Mouse (Mus musculus) limb, embryonic 10.5 days (tissue): ENCODE measurements around the gene Gm17949. TPM values are rescaled to one million over a fixed set of nuclear protein-coding genes. Genes with fewer than 3 reads are reported as not detected.

Experiments used
- DNase-seq: peaks from one replicate; pipeline ENCODE4 v3.0.0-alpha.2; 2017; ENCODE audit warnings: low spot score
- H3K27ac ChIP-seq: fragments of 300-500 bp; sonication (generic); 2 replicates; pipeline ENCODE4 v1.5.1; 2016; ENCODE audit warnings: mild to moderate bottlenecking
- H3K27me3 ChIP-seq: fragments of 300-500 bp; sonication (generic); 2 replicates; pipeline ENCODE4 v1.6.1; 2016; ENCODE audit warnings: low read depth, mild to moderate bottlenecking; ENCODE audit not compliant: poor library complexity, severe bottlenecking
- H3K36me3 ChIP-seq: fragments of 300-500 bp; sonication (generic); 2 replicates; pipeline ENCODE4 v1.6.1; 2016; ENCODE audit warnings: mild to moderate bottlenecking, moderate library complexity
- H3K4me1 ChIP-seq: fragments of 300-500 bp; sonication (generic); 2 replicates; pipeline ENCODE4 v1.6.1; 2016
- H3K4me3 ChIP-seq: fragments of 300-500 bp; sonication (generic); 2 replicates; pipeline ENCODE4 v1.5.1; 2016; ENCODE audit warnings: mild to moderate bottlenecking, moderate library complexity
- H3K9me3 ChIP-seq: fragments of 300-500 bp; sonication (generic); replicated peaks from 2 replicates; pipeline ENCODE4 v1.6.1; 2016; ENCODE audit warnings: mild to moderate bottlenecking
- WGBS: fragments of 180-500 bp; shearing (Covaris S2); methylation state at CpG from one replicate; pipeline ENCODE4 v1.1.7; 2016; 5-methylcytosine and 5-hydroxymethylcytosine counted together
- polyA plus RNA-seq: library from polyadenylated mRNA; unstranded; fragments of >200 nt; fragmentation: Nextera tagmentation; extraction: Ambion mirVana; gene quantifications from 2 replicates; pipeline ENCODE4 v1.2.1, GENCODE M21; 2016

Gm17949 gene
- polyA plus RNA-seq, 1 experiment from 2014 or later = 0.20 TPM

- WGBS = 79% methylated on average over 7 of the region's 7 CpGs
- Histone ChIP-seq H3K36me3 (no peaks in the 10 kb centered on the region), H3K4me3 (no peak overlapping the region), H3K4me1 (peaks cover 4% of the 10 kb centered on the region; the same call in 1 of the 2 replicates), H3K27me3 (no peaks in the 10 kb centered on the region), H3K27ac (no peak overlapping the region), H3K9me3 (no peaks in the 10 kb centered on the region)
- no peak for DNase-seq
These were observed 30.2 kb upstream of the Gm17949 start for GRCm38 (mm10) chr17:56981049-56981448.

GRCm38 (mm10) chr17:56982013-56982412 lies 29.3 kb upstream of the Gm17949 start, which contains the start of gene Acer1:
TSS of gene Acer1 (minus strand) at chr17:56982126.
- no peak for DNase-seq
- H3K4me3 ChIP-seq = no peak within 1 kb of the TSS
- WGBS = 82% methylated on average over 5 of the region's 5 CpGs
- H3K4me1 ChIP-seq = peaks cover 4% of the 10 kb centered on the region; the same call in 1 of the 2 replicates
- no peaks in the 10 kb centered on the region for H3K9me3 ChIP-seq
- H3K27ac ChIP-seq = no peak within 1 kb of the TSS
- no peaks in the 10 kb centered on the region for H3K36me3 ChIP-seq
- no peaks in the 10 kb centered on the region for H3K27me3 ChIP-seq

DNA sequence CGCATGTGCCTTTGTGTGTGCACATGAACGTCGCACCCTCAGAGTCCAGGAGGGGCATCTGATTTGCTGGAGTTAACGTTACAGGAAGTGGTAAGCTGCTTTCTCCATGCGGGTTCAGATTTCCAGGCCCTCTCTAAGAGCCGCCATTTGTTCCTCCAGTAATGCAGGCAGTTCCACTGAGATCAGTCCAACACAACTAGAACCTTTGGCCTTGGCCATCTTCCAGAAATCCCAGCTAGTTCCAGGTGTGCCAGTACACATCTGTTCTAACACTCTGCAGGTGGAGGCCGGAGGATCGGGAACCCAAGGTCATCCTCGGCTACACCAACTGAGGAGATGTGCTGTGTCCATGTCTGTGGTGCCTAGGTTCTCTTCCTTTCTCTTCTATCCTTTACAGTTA lies 26.4 kb upstream of the Gm17949 start:
- Histone ChIP-seq H3K27me3 (no peaks in the 10 kb centered on the region), H3K4me3 (no peak overlapping the region), H3K27ac (no peak overlapping the region), H3K36me3 (no peaks in the 10 kb centered on the region), H3K4me1 (peaks cover 4% of the 10 kb centered on the region; the same call in 1 of the 2 replicates), H3K9me3 (no peaks in the 10 kb centered on the region)
- 86% methylated on average over 9 of the region's 9 CpGs for WGBS
- DNase-seq = no peak

DNA sequence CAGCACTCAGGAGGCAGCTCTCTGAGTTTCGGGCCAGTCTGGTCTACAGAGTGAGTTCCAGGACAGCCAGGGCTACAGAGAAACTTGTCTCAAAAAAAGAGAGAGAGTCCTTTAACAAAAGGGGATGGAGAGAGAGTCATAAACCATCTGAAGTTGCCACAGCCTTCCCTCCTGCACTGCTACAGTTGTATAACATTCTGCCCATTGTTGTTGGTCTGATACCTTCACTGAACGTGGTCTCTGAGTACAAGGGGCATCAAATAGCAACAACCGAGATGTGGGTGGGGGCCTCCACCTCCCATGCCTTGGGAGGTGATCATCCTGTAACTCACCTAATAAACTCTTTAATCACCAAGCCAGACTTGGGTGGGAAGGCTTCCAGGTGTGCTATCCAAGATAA lies 25.6 kb upstream of the Gm17949 start:
- H3K9me3 ChIP-seq = no peaks in the 10 kb centered on the region
- H3K36me3 ChIP-seq = no peaks in the 10 kb centered on the region
- WGBS = 78% methylated on average over 3 of the region's 3 CpGs
- no peak for DNase-seq
- no peaks in the 10 kb centered on the region for H3K27me3 ChIP-seq
- H3K4me3 ChIP-seq = no peak overlapping the region
- peaks cover 4% of the 10 kb centered on the region; the same call in 1 of the 2 replicates for H3K4me1 ChIP-seq
- H3K27ac ChIP-seq = no peak overlapping the region

DNA sequence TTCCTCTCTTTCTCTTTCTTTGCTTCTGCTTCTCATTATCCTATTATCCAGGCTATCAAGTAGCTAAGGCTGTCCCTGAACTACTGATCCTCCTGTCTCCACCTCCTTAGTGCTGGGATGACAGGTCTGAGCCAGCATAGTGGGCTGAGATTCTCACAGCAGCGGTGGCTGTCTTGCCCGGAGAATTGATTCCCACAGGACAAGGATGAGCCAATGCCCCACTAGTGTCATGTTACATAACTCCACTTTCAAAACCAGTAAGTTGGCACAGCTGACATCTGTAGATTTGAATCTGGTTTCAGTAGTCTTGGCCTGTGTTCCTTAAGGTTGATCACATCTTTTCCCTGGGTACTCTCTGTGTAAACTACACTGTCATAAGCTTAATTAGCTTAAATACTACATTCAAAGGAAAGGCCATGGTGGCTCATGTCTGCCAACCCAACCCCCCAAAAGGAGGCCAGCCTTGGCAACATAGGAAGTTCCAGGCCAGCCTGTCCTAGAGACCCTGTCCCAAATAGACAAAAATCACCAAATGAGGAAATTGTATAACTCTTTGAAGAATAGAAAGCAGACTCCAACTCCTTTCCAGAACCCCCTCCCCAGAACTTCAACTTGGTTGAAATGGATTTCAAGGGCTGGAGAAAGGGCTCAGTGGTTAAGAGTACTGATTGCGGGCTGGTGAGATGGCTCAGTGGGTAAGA lies 25.0 kb upstream of the Gm17949 start:
- 90% methylated on average over 3 of the region's 3 CpGs for WGBS
- H3K9me3 ChIP-seq = no peaks in the 10 kb centered on the region
- peaks cover 4% of the 10 kb centered on the region for H3K36me3 ChIP-seq
- no peak for DNase-seq
- no peak overlapping the region for H3K4me3 ChIP-seq
- H3K27me3 ChIP-seq = no peaks in the 10 kb centered on the region
- no peak overlapping the region for H3K27ac ChIP-seq
- H3K4me1 ChIP-seq = peaks cover 10% of the 10 kb centered on the region

DNA sequence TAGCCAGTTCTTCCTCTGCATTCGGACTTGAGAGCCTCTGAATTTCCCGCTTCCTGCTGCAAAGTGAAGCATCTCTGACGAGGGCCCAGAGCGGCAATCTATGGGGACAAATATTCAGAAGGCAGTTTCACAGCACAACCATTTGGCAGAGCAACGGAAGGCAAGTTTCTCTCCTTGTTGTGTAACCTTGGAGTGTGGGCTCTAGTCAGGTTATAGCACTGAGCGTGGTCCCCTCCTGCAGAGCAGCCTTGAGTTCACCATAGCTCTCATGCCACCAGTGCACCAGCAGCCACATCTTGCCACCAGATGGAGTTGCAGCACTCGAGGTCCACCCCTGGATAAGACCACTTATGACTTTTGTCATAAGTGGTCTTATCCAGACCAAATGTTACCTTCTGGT lies 22.8 kb upstream of the Gm17949 start:
- no peak for DNase-seq
- no peaks in the 10 kb centered on the region for H3K9me3 ChIP-seq
- peaks cover 10% of the 10 kb centered on the region for H3K4me1 ChIP-seq
- H3K36me3 ChIP-seq = peaks cover 25% of the 10 kb centered on the region
- H3K27me3 ChIP-seq = no peaks in the 10 kb centered on the region
- no peak overlapping the region for H3K4me3 ChIP-seq
- 85% methylated on average over 7 of the region's 7 CpGs for WGBS
- H3K27ac ChIP-seq = no peak overlapping the region

DNA sequence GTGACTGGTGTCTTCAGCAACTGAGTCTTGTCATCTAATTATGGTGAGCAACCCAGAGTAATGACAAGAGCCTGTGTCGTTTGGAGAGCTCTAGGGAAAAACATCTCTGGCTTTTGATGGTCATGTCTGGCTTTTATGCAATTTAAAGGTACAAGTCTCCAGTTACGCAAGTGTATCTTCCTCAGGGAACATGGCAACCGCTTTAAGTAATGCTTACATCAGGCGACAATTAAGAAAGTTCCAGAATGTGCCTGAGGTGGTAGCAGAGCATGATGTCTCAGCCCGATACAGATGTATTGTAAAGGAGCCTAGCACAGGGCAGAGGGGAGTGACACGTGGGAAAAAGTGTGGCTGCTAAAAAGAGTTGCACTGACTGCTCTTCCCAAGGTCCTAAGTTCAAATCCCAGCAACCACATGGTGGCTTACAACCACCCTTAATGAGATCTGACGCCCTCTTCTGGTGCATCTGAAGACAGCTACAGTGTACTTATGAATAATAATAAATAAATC lies 22.3 kb upstream of the Gm17949 start:
- no peaks in the 10 kb centered on the region for H3K9me3 ChIP-seq
- 76% methylated on average over 7 of the region's 7 CpGs for WGBS
- H3K27ac ChIP-seq = no peak overlapping the region
- no peaks in the 10 kb centered on the region for H3K27me3 ChIP-seq
- H3K4me1 ChIP-seq = peaks cover 10% of the 10 kb centered on the region
- H3K36me3 ChIP-seq = peaks cover 31% of the 10 kb centered on the region
- peak overlapping the region; percentile 85 for H3K4me3 ChIP-seq
- DNase-seq = no peak

- DNase-seq = no peak
- Histone ChIP-seq H3K9me3 (no peaks in the 10 kb centered on the region), H3K27me3 (no peaks in the 10 kb centered on the region), H3K27ac (peak overlapping the region; percentile 90), H3K4me1 (peaks cover 6% of the 10 kb centered on the region), H3K4me3 (peak overlapping the region; percentile 85), H3K36me3 (peaks cover 37% of the 10 kb centered on the region)
- 4% methylated on average over 25 of the region's 25 CpGs for WGBS
These were observed 21.7 kb upstream of the Gm17949 start for GRCm38 (mm10) chr17:56989467-56990114.

GRCm38 (mm10) chr17:56990115-56990746 lies 21.0 kb upstream of the Gm17949 start, which contains the start of gene Clpp:
TSS of gene Clpp (plus strand) at chr17:56990305.
- Histone ChIP-seq H3K4me1 (peaks cover 6% of the 10 kb centered on the region), H3K27me3 (no peaks in the 10 kb centered on the region), H3K36me3 (peaks cover 43% of the 10 kb centered on the region), H3K27ac (peak within 1 kb of the TSS; percentile 90), H3K9me3 (no peaks in the 10 kb centered on the region), H3K4me3 (peak within 1 kb of the TSS; percentile 85)
- DNase-seq = peak; percentile 92
- WGBS = under 1% methylated on average over 52 of the region's 52 CpGs

- WGBS = 72% methylated on average over 2 of the region's 2 CpGs
These were observed 20.3 kb upstream of the Gm17949 start for GRCm38 (mm10) chr17:56990966-56991365.

GRCm38 (mm10) chr17:56995046-56995445 lies 16.2 kb upstream of the Gm17949 start:
- Histone ChIP-seq H3K27ac (no peak overlapping the region), H3K27me3 (no peaks in the 10 kb centered on the region), H3K36me3 (peaks cover 78% of the 10 kb centered on the region), H3K4me3 (no peak overlapping the region), H3K9me3 (no peaks in the 10 kb centered on the region), H3K4me1 (peaks cover 16% of the 10 kb centered on the region)
- no peak for DNase-seq
- 90% methylated on average over 8 of the region's 8 CpGs for WGBS

More at GRCm38 (mm10) chr17:56990966-56991365, 20.3 kb upstream of the Gm17949 start:
- Histone ChIP-seq H3K4me1 (peaks cover 6% of the 10 kb centered on the region), H3K4me3 (peak overlapping the region; percentile 85), H3K27me3 (no peaks in the 10 kb centered on the region), H3K36me3 (peaks cover 51% of the 10 kb centered on the region), H3K9me3 (no peaks in the 10 kb centered on the region), H3K27ac (peak overlapping the region; percentile 90)
- no peak for DNase-seq

DNA sequence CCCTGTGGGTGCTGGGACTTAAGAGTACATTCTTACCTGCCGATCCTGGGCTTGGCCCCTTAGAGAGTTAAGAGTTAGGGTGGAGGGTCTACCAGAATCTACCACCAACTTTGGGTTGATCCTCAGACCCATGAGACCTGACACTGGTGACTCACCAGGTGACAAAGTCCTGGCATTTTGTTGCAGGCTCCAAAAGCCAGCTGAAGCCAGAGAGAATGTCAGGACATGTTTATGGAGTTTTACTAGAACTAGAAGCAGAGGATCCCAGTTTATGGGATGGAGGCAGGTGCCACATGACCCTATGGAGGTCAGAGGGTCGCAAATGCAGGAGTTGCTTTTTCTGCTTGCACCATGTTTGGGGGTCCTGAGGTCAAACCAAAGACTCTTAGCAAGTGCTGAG lies 14.8 kb upstream of the Gm17949 start:
- Histone ChIP-seq H3K27me3 (no peaks in the 10 kb centered on the region), H3K9me3 (no peaks in the 10 kb centered on the region), H3K4me3 (peak overlapping the region; percentile 91), H3K27ac (no peak overlapping the region), H3K4me1 (peaks cover 10% of the 10 kb centered on the region), H3K36me3 (peaks cover 85% of the 10 kb centered on the region)
- DNase-seq = no peak
- WGBS = 78% methylated on average over 2 of the region's 2 CpGs
